Mouse (Mus musculus): ENCODE measurements around the gene Itgav.

- TF ChIP-seq EP300 (optimal IDR thresholded peaks at IDR 0.05) (no peak), CTCF (IDR thresholded peaks at IDR 0.05; ENCODE audit: low read depth) (no peak)
These were observed 73.8 kb downstream of the Itgav start for GRCm38 (mm10) chr2:83797902-83798497.
